Mouse (Mus musculus) midbrain, embryonic 16.5 days (tissue): ENCODE measurements around the gene Ccdc169. TPM values are rescaled to one million over a fixed set of nuclear protein-coding genes. Genes with fewer than 3 reads are reported as not detected.

Experiments used
- ATAC-seq: fragments of 200-750 bp; cut with Nextera tagmentation; 2 replicates; pipeline ENCODE4 v1.8.0; 2017; ENCODE audit warnings: moderate TSS enrichment
- H3K27ac ChIP-seq: fragments of 300-500 bp; sonication (generic); 2 replicates; pipeline ENCODE4 v1.5.1; 2014; ENCODE audit warnings: mild to moderate bottlenecking, low read length, mixed read lengths
- H3K27me3 ChIP-seq: fragments of 300-500 bp; sonication (generic); 2 replicates; pipeline ENCODE4 v1.6.1; 2014; ENCODE audit warnings: low read depth, low read length, mixed read lengths; ENCODE audit not compliant: control insufficient read depth, insufficient read depth
- H3K36me3 ChIP-seq: fragments of 300-500 bp; sonication (generic); 2 replicates; pipeline ENCODE4 v1.6.1; 2014; ENCODE audit warnings: mild to moderate bottlenecking, low read length, moderate library complexity, mixed read lengths; ENCODE audit not compliant: control insufficient read depth, insufficient read depth
- H3K4me1 ChIP-seq: fragments of 300-500 bp; sonication (generic); 2 replicates; pipeline ENCODE4 v1.6.1; 2014; ENCODE audit warnings: mild to moderate bottlenecking, low read length, mixed read lengths; ENCODE audit not compliant: control insufficient read depth, insufficient read depth
- H3K4me2 ChIP-seq: fragments of 300-500 bp; sonication (generic); 2 replicates; pipeline ENCODE4 v1.6.1; 2014; ENCODE audit warnings: mild to moderate bottlenecking, low read length, mixed read lengths
- H3K4me3 ChIP-seq: fragments of 300-500 bp; sonication (generic); 2 replicates; pipeline ENCODE4 v1.5.1; 2014; ENCODE audit warnings: low read depth, mild to moderate bottlenecking, low read length, moderate library complexity, mixed read lengths
- H3K9ac ChIP-seq: fragments of 300-500 bp; sonication (generic); 2 replicates; pipeline ENCODE4 v1.6.1; 2014; ENCODE audit warnings: low read depth, low read length, mixed read lengths
- H3K9me3 ChIP-seq: fragments of 300-500 bp; sonication (generic); replicated peaks from 2 replicates; pipeline ENCODE4 v1.6.1; 2014; ENCODE audit warnings: mild to moderate bottlenecking, low read length, mixed read lengths; ENCODE audit not compliant: control insufficient read depth, poor library complexity, severe bottlenecking
- WGBS: fragments of 180-500 bp; shearing (Covaris S2); extraction: QIAGEN DNeasy Blood & Tissue Kit; methylation state at CpG from one replicate; pipeline ENCODE4 v1.1.7; 2014; 5-methylcytosine and 5-hydroxymethylcytosine counted together
- polyA plus RNA-seq: library from polyadenylated mRNA; unstranded; fragments of >200 nt; fragmentation: Nextera tagmentation; extraction: Ambion mirVana; gene quantifications from 2 replicates; pipeline ENCODE4 v1.2.1, GENCODE M21; 2015

Ccdc169 gene
- polyA plus RNA-seq, 1 experiment from 2014 or later: 0.10 TPM

DNA sequence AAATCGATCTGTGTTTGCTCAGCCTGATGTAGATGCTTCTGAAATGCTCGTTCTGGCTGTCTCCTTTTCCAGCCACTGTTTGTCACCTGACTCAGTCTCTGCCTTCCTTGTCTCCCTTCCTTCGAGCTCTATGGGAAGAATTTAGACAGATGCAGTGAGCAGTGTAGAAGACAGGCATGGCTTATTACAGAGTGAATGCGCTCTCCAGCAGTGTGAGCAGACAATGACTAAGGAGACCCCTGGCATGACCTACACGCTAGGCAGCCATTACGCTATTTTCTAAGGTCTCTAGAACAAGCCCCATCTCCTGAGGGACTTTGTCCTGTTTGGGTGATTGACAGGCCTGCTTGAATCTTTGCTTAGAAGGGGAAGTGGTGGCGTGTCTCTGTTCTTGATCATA is 24.0 kb downstream of the Ccdc169 start:
- Histone ChIP-seq H3K4me3 (no peak overlapping the region), H3K4me1 (peaks cover 7% of the 10 kb centered on the region), H3K9ac (no peak overlapping the region), H3K4me2 (no peak overlapping the region), H3K9me3 (no peaks in the 10 kb centered on the region), H3K27ac (peak overlapping the region; percentile 23), H3K36me3 (no peaks in the 10 kb centered on the region), H3K27me3 (no peaks in the 10 kb centered on the region)
- peak; percentile 37; the same call in 1 of the 2 replicates for ATAC-seq
- 33% methylated on average over 7 of the region's 7 CpGs for WGBS

DNA sequence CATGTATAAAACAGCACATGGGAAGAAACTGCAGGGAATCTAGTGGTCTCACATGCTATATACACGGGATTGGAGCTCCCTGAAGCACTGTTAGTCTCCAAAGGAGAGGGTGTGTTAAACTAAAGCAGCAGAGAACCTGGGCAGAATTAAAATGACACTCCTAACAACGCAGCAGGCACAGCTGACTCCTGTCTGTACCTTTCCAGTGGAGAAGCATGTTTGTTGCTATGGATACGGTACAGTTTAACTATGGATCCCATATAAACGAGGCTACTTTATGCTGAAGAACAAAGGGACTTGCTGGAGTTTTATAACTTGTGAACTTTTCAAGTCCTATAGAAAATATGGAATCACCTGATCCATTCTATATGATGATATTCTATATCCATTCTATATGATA is 26.4 kb downstream of the Ccdc169 start:
- 0 out of 2 replicates have a peak, but pooled peaks have one; percentile 56 for ATAC-seq
- Histone ChIP-seq H3K4me1 (peaks cover 7% of the 10 kb centered on the region), H3K9ac (no peak overlapping the region), H3K4me3 (no peak overlapping the region), H3K27ac (no peak overlapping the region), H3K36me3 (no peaks in the 10 kb centered on the region), H3K9me3 (no peaks in the 10 kb centered on the region), H3K27me3 (no peaks in the 10 kb centered on the region), H3K4me2 (no peak overlapping the region)
- 48% methylated on average over 4 of the region's 4 CpGs for WGBS

DNA sequence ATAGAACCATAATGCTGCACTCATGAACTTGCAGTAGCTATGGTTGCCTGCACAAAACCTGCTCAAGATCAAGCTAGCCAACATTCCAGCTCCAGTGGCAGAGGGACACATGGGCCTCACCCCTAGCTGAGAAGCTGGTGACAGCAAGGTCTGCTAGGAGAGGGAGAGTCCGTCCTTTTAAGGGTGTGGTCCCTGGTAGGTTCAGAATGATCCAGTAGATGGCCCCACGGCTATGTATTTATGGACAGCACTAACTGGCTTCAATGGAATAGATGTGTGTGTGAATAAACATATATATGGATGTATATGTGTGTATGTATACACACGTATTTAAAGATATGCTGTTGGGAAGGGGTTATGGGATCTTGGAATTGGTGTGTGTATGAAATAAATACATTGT is 35.3 kb downstream of the Ccdc169 start:
- ATAC-seq: no peak
- no peaks in the 10 kb centered on the region for H3K36me3 ChIP-seq
- WGBS: 80% methylated on average over 3 of the region's 3 CpGs
- no peak overlapping the region for H3K27ac ChIP-seq
- H3K9me3 ChIP-seq: no peaks in the 10 kb centered on the region
- H3K4me2 ChIP-seq: no peak overlapping the region
- H3K9ac ChIP-seq: no peak overlapping the region
- H3K4me1 ChIP-seq: no peaks in the 10 kb centered on the region
- H3K4me3 ChIP-seq: no peak overlapping the region
- H3K27me3 ChIP-seq: no peaks in the 10 kb centered on the region

DNA sequence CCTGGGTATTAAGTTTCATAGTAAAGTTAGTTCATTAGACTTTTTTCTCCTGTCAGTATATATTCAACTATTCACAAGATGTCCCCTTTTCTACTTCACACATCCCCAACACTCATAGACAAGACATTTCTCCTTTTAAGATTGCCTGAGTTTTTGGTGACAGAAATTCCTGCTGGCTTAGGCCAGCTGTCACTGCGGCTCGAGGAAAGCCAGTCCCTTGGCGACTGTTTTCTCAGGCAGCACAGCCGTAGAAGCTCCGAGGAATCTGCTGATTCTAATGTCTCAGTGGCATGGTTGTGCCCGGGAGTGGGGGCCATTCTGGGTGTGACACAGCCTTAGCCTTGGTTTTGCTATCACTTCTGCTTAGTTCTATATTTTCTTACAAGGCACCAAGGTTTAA is 40.1 kb downstream of the Ccdc169 start:
- Histone ChIP-seq H3K36me3 (no peaks in the 10 kb centered on the region), H3K27ac (no peak overlapping the region), H3K4me2 (no peak overlapping the region), H3K9me3 (no peaks in the 10 kb centered on the region), H3K4me3 (no peak overlapping the region), H3K4me1 (no peaks in the 10 kb centered on the region), H3K27me3 (no peaks in the 10 kb centered on the region), H3K9ac (no peak overlapping the region)
- 53% methylated on average over 6 of the region's 6 CpGs for WGBS
- no peak for ATAC-seq

DNA sequence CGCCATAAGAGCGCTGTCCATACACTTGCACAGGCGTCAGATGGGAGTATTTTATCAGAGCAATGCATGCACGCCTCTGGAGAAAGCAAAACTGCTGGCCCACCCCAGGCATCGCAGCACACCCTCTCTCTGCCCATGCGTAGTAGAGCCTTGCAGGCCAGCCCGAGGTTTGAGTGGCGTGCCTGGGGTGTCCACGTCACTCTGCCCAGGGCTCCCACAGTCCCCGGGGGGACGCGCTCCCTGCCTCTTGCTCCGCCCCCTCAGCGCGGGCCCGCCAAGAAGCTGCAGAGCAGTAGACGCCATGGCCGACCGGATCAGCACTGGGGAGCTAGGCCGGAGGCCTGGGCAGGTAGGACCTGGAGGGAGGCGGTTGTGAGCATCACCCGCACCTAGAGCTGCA is 44.6 kb downstream of the Ccdc169 start, which contains the start of gene Sohlh2:
Sohlh2 (plus strand) TSS at position 263 of the 400 bp plus-strand sequence.
- no peak; the same call in 1 of the 2 replicates for ATAC-seq
- no peaks in the 10 kb centered on the region for H3K36me3 ChIP-seq
- no peak within 1 kb of the TSS for H3K4me2 ChIP-seq
- 94% methylated on average over 22 of the region's 22 CpGs for WGBS
- no peaks in the 10 kb centered on the region for H3K4me1 ChIP-seq
- no peak within 1 kb of the TSS for H3K4me3 ChIP-seq
- no peaks in the 10 kb centered on the region for H3K9me3 ChIP-seq
- no peak within 1 kb of the TSS for H3K9ac ChIP-seq
- H3K27ac ChIP-seq: no peak within 1 kb of the TSS
- H3K27me3 ChIP-seq: no peaks in the 10 kb centered on the region

DNA sequence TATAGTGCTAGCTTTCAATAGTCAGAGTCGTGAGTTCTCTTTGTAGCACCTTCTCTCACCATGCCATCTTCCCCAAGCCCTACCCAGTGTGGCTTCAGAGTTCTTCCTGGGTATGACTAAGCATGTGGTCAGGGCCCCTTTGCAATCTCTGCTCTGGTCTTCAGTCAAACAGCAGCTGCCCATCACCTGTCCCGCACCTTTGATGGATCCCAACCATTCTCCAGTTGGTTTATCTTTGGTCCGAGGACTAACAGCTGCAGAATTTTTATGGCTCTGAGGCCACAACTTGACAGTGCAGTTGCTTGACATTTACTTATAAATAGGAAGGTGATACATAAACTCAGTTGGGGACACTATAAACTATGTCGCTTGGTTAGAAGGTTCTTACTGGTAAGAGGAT is 54.5 kb downstream of the Ccdc169 start:
- Histone ChIP-seq H3K9ac (no peak overlapping the region), H3K27me3 (no peaks in the 10 kb centered on the region), H3K4me2 (no peak overlapping the region), H3K4me3 (no peak overlapping the region), H3K36me3 (no peaks in the 10 kb centered on the region), H3K4me1 (no peaks in the 10 kb centered on the region), H3K27ac (no peak overlapping the region), H3K9me3 (no peaks in the 10 kb centered on the region)
- WGBS: 97% methylated on average over 4 of the region's 4 CpGs
- ATAC-seq: no peak

DNA sequence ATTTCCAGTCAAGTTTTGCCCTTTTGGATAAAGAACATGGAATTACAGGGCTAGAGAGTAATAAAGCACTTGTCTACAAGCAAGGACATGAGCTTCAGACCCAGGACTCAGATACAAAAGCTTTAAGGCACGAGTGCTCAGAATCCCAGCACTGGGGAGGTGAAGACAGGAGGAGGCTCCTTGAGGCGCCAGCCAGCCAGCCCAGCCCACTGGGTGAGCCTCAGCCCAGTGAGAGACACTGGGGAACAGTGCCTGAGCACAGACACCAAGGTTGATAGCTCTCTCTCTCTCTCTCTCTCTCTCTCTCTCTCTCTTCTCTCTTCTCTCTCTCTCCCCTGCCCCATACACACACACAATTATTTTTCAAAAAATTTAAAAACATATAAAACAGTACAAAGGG is 56.2 kb downstream of the Ccdc169 start:
- H3K4me3 ChIP-seq: no peak overlapping the region
- no peaks in the 10 kb centered on the region for H3K36me3 ChIP-seq
- H3K9me3 ChIP-seq: no peaks in the 10 kb centered on the region
- H3K9ac ChIP-seq: no peak overlapping the region
- H3K4me2 ChIP-seq: no peak overlapping the region
- no peaks in the 10 kb centered on the region for H3K27me3 ChIP-seq
- H3K27ac ChIP-seq: no peak overlapping the region
- 76% methylated on average over 2 of the region's 2 CpGs for WGBS
- no peak for ATAC-seq
- no peaks in the 10 kb centered on the region for H3K4me1 ChIP-seq

DNA sequence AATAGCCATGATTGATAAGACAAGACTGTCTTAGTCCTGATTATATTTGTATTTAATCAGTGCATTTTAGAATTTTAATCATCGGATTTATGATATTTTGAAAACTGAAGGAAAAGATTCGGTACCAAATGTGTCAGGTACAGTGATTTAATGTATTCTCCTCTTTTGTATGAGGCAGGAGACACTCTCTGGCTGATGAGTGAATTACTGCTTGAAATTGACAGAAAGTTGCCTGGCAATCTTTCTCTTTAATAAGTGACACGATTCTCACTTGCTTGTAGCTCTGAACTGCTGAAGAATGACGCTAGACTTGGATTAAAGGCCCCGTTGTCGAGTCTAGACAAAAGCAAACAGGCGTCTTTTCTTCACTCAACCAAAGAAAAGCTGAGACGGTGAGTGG is 57.7 kb downstream of the Ccdc169 start:
- Histone ChIP-seq H3K4me3 (no peak overlapping the region), H3K4me2 (no peak overlapping the region), H3K27ac (no peak overlapping the region), H3K9ac (no peak overlapping the region), H3K27me3 (no peaks in the 10 kb centered on the region), H3K36me3 (no peaks in the 10 kb centered on the region), H3K4me1 (no peaks in the 10 kb centered on the region), H3K9me3 (no peaks in the 10 kb centered on the region)
- no peak for ATAC-seq
- 46% methylated on average over 8 of the region's 8 CpGs for WGBS

DNA sequence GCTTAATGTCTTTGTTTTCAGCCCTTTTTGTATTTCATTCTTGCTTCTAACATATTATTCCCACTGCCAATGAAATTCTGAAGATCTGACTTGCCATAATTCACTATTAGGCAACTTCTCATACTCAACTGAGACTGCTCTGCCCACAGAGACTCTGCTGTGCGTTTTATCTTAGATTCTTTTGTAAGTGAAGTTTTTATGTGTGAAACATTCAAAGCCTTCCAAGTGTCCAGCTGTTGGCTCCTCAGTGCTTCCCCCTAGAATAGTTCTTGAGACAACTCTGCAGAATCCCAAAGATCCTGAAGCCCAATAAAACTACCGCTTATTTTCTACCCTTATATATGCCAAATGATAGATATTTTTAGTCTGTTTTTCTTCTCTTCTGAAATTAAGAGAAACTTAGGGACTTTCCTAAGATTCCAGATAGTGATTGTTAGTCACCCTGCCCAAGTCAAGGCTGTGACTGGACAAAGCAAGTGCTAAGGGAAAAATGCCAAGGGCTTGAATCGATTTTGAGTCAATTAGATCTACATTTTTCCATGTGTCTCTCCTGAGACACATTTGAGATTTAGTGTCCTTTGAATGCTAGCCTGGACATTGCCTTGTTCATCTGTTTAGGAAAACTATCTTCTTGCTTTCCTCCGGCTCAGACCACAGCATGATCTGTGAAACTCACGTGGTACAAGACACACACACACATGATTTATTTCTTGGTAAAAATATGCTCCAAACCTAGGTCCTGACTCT is 58.6 kb downstream of the Ccdc169 start:
- H3K4me1 ChIP-seq: no peaks in the 10 kb centered on the region
- H3K4me3 ChIP-seq: no peak overlapping the region
- 87% methylated on average over 5 of the region's 5 CpGs for WGBS
- no peak for ATAC-seq
- H3K9me3 ChIP-seq: no peaks in the 10 kb centered on the region
- H3K9ac ChIP-seq: no peak overlapping the region
- H3K36me3 ChIP-seq: no peaks in the 10 kb centered on the region
- no peaks in the 10 kb centered on the region for H3K27me3 ChIP-seq
- H3K4me2 ChIP-seq: no peak overlapping the region
- no peak overlapping the region for H3K27ac ChIP-seq
